Mouse (Mus musculus) forebrain, embryonic 11.5 days (tissue): ENCODE measurements around the gene Gm20517. TPM values are rescaled to one million over a fixed set of nuclear protein-coding genes. Genes with fewer than 3 reads are reported as not detected.

ENCODE experiments used
- ATAC-seq: fragments of 200-750 bp; cut with Nextera tagmentation; replicated peaks from 2 replicates; pipeline ENCODE4 v1.8.0; 2017; ENCODE audit warnings: moderate TSS enrichment; ENCODE audit not compliant: low FRiP score
- DNase-seq: peaks from one replicate; pipeline ENCODE4 v3.0.0-alpha.2; 2017; ENCODE audit warnings: low spot score
- H3K27ac ChIP-seq: fragments of 300-500 bp; sonication (generic); 2 replicates; pipeline ENCODE4 v1.5.1; 2014; ENCODE audit warnings: low read depth, low read length
- H3K27me3 ChIP-seq: fragments of 300-500 bp; sonication (generic); 2 replicates; pipeline ENCODE4 v1.6.1; 2014; ENCODE audit warnings: mild to moderate bottlenecking, low read length, mixed read lengths; ENCODE audit not compliant: control insufficient read depth, insufficient read depth
- H3K36me3 ChIP-seq: fragments of 300-500 bp; sonication (generic); 2 replicates; pipeline ENCODE4 v1.6.1; 2014; ENCODE audit warnings: mild to moderate bottlenecking, low read length, moderate library complexity, mixed read lengths; ENCODE audit not compliant: control insufficient read depth, insufficient read depth
- H3K4me1 ChIP-seq: fragments of 300-500 bp; sonication (generic); replicated peaks from 2 replicates; pipeline ENCODE4 v1.6.1; 2014; ENCODE audit warnings: low read length, mixed read lengths; ENCODE audit not compliant: control insufficient read depth, insufficient read depth
- H3K4me2 ChIP-seq: fragments of 300-500 bp; sonication (generic); 2 replicates; pipeline ENCODE4 v1.6.1; 2014; ENCODE audit warnings: low read depth, mild to moderate bottlenecking, low read length, moderate library complexity, mixed read lengths; ENCODE audit not compliant: severe bottlenecking
- H3K4me3 ChIP-seq: fragments of 300-500 bp; sonication (generic); 2 replicates; pipeline ENCODE4 v1.5.1; 2014; ENCODE audit warnings: low read depth, low read length
- H3K9ac ChIP-seq: fragments of 300-500 bp; sonication (generic); 2 replicates; pipeline ENCODE4 v1.6.1; 2014; ENCODE audit warnings: low read length
- H3K9me3 ChIP-seq: fragments of 300-500 bp; sonication (generic); 2 replicates; pipeline ENCODE4 v1.6.1; 2016; ENCODE audit warnings: low read length, mixed read lengths; ENCODE audit not compliant: control insufficient read depth
- WGBS: fragments of 180-500 bp; shearing (Covaris S2); extraction: QIAGEN DNeasy Blood & Tissue Kit; methylation state at CpG from one replicate; pipeline ENCODE4 v1.1.7; 2014; 5-methylcytosine and 5-hydroxymethylcytosine counted together
- polyA plus RNA-seq: library from polyadenylated mRNA; unstranded; fragments of >200 nt; fragmentation: Nextera tagmentation; extraction: Ambion mirVana; gene quantifications from 2 replicates; pipeline ENCODE4 v1.2.1, GENCODE M21; 2014

Gene Gm20517
- polyA plus RNA-seq, 1 experiment from 2014 or later, result 2.4 TPM

DNA sequence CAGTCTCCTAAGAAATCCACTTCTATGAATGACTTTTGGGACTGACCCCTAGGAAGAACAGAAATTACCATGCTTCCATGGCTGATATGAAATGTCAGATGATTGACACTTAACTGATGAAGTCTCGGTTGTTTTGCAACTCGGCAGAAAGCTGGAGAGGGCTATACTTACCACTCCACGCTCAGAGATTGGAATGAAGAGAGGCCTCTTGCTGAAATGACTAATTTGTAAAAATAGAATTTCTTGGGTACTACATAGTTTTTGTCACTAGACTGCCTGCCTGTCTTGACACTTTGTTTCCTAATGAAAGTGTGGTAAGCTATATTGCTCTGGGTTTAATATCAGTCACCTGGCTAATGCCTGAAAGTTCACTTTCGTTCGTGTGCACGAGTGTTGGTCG is 53.1 kb downstream of the Gm20517 start:
- WGBS, result 84% methylated on average over 7 of the region's 7 CpGs
- H3K27me3 ChIP-seq, result no peaks in the 10 kb centered on the region
- ATAC-seq (no peak), DNase-seq (no peak)
- H3K9me3 ChIP-seq, result no peaks in the 10 kb centered on the region
- no peaks in the 10 kb centered on the region for H3K36me3 ChIP-seq
- H3K4me1 ChIP-seq, result peaks cover 5% of the 10 kb centered on the region
- H3K4me3 ChIP-seq, result no peak overlapping the region
- no peak overlapping the region for H3K27ac ChIP-seq
- H3K9ac ChIP-seq, result no peak overlapping the region
- no peak overlapping the region for H3K4me2 ChIP-seq

DNA sequence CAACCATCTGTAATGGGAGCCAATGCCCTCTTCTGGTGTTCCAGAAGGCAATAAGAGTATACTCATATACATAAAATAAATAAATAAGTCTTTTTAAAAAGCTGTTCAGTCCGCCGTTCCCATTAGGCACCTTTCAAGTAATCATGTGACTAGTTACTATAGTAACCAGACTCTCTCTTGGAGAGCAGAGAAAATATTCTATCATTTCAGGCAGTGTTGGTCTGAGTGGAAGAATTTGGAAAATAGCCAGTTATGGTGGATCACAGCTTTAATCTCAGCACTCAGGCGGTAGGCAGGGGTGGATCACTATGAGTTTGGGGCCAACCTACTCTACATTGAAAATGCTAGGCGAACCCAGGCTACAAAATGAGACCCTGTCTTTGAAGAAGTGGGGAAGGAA is 57.8 kb downstream of the Gm20517 start:
- DNase-seq (no peak), ATAC-seq (no peak)
- no peak overlapping the region for H3K4me2 ChIP-seq
- peaks cover 9% of the 10 kb centered on the region for H3K4me1 ChIP-seq
- no peak overlapping the region for H3K9ac ChIP-seq
- no peaks in the 10 kb centered on the region for H3K36me3 ChIP-seq
- no peak overlapping the region for H3K4me3 ChIP-seq
- no peaks in the 10 kb centered on the region for H3K9me3 ChIP-seq
- 74% methylated on average over 4 of the region's 4 CpGs for WGBS
- no peak overlapping the region for H3K27ac ChIP-seq
- peaks cover 16% of the 10 kb centered on the region for H3K27me3 ChIP-seq

DNA sequence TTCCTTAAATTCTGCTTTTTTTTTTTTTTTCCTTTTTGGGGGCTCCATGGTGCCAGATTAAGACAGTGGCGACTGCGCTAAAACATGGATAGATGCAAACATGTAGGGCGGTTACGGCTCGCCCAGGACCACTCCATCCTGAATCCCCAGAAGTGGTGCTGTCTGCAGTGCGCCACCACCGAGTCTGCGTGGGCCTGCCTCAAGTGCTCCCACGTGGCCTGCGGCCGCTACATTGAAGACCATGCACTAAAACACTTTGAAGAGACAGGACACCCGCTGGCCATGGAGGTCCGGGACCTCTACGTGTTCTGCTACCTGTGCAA is 60.6 kb downstream of the Gm20517 start:
- peaks cover 9% of the 10 kb centered on the region for H3K4me1 ChIP-seq
- peak overlapping the region; percentile 44 for H3K9ac ChIP-seq
- no peaks in the 10 kb centered on the region for H3K36me3 ChIP-seq
- 0 out of 2 replicates have a peak, but pooled peaks have one; percentile 30 for ATAC-seq
- H3K4me2 ChIP-seq, result peak overlapping the region; percentile 63
- 10% methylated on average over 14 of the region's 14 CpGs for WGBS
- H3K4me3 ChIP-seq, result peak overlapping the region; percentile 28
- DNase-seq, result no peak
- peaks cover 16% of the 10 kb centered on the region for H3K27me3 ChIP-seq
- no peaks in the 10 kb centered on the region for H3K9me3 ChIP-seq
- no peak overlapping the region for H3K27ac ChIP-seq

DNA sequence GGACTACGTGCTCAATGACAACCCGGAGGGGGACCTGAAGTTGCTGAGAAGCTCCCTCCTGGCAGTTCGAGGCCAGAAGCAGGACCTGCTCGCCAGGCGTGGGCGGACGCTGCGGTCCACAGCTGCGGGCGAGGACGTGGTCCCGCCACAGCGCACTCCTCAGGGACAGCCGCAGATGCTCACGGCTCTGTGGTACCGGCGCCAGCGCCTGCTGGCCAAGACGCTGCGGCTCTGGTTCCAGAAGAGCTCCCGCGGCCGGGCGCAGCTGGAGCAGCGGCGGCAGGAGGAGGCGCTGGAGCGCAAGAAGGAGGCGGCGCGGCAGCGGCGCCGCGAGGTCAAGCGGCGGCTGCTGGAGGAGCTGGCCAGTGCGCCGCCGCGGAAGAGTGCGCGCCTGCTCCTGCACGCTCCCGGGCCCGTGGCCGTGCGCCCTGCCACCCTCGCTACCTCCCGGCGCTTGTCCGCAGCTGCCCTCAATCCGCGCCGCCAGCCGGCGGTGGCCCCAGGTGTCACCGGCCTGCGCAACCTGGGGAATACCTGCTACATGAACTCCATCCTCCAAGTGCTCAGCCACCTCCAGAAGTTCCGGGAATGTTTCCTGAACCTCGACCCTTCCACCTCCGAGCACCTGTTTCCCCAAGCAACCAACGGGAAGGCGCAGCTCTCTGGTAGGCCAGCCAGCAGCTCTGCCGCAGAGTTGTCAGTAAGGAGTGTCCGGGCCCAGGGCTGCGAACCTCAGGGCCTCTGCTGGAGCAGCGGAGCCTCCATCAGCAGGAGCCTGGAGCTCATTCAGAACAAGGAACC is 61.1 kb downstream of the Gm20517 start:
- 4% methylated on average over 64 of the region's 68 CpGs for WGBS
- ATAC-seq (peak; percentile 56), DNase-seq (peak; percentile 79)
- Histone ChIP-seq H3K9me3 (no peaks in the 10 kb centered on the region), H3K9ac (peak overlapping the region; percentile 44), H3K27me3 (peaks cover 16% of the 10 kb centered on the region), H3K36me3 (no peaks in the 10 kb centered on the region), H3K4me3 (peak overlapping the region; percentile 28), H3K4me1 (peaks cover 9% of the 10 kb centered on the region), H3K27ac (no peak overlapping the region), H3K4me2 (peak overlapping the region; percentile 63)

DNA sequence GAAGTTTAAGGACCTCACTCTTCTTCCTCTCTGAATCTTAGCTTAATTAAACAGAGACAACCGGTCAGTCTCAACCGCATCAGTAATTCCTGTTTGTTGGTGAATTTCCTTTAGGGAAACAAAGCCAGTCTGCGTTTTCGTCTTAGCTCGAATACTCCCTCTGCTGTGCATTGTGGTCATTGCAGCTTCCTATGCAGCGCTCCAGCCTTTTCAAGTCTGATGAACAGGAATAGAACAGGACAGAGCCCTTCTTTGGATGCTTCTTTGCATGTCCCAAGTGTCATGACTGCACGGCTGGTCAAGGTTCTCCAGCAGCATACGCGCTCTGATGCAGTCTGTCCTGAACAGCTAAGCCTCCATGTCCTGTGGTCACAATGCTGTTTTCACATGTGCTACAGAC is 65.2 kb downstream of the Gm20517 start:
- H3K4me2 ChIP-seq, result no peak overlapping the region
- ATAC-seq (0 out of 2 replicates have a peak, but pooled peaks have one; percentile 30), DNase-seq (peak; percentile 81)
- no peak overlapping the region for H3K9ac ChIP-seq
- no peaks in the 10 kb centered on the region for H3K9me3 ChIP-seq
- H3K27me3 ChIP-seq, result peaks cover 11% of the 10 kb centered on the region
- no peak overlapping the region for H3K27ac ChIP-seq
- H3K36me3 ChIP-seq, result peaks cover 10% of the 10 kb centered on the region; the same call in 1 of the 2 replicates
- WGBS, result 22% methylated on average over 9 of the region's 9 CpGs
- H3K4me1 ChIP-seq, result peaks cover 9% of the 10 kb centered on the region
- no peak overlapping the region for H3K4me3 ChIP-seq

DNA sequence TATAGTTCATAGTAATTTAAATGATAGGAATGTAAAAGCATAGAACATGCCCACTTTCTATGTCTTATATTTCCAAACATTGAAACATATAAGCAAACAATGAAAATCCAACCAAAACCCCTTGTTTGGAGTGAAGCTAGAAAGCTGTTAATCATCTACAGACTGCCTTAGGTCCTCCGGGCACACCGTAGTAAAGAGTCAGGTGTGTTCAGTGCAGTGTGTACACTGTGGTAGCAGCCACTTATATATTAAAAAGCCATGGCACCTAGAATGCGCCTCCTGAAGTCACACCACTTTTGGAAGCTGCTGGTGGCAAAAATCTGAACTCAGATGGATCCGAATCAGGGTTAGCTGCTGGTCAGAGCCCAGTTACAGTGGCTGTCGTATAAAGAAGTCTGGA is 66.8 kb downstream of the Gm20517 start:
- H3K9ac ChIP-seq, result no peak overlapping the region
- no peaks in the 10 kb centered on the region for H3K9me3 ChIP-seq
- H3K4me3 ChIP-seq, result no peak overlapping the region
- H3K36me3 ChIP-seq, result peaks cover 10% of the 10 kb centered on the region; the same call in 1 of the 2 replicates
- 91% methylated on average over 5 of the region's 5 CpGs for WGBS
- ATAC-seq (no peak), DNase-seq (no peak)
- H3K4me2 ChIP-seq, result no peak overlapping the region
- no peaks in the 10 kb centered on the region; the same call in 1 of the 2 replicates for H3K27me3 ChIP-seq
- H3K27ac ChIP-seq, result no peak overlapping the region
- H3K4me1 ChIP-seq, result no peaks in the 10 kb centered on the region

DNA sequence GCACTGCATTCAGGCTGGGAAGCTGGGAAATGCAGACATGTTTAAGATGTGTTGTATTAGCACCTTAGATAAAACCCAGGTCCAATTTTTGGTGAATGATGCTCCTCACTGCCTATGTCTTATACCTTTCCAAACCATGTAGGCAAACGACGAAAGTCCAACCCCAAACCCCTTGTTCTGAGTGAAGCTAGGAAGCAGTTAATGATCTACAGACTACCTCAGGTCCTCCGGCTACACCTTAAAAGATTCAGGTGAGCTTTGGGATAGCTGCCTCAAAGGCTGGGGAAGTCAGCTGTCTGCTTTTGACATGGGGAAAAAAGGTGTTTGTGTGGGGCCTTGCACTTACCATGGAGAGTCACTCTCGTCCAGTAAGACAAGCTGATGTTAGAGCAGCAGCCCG is 67.3 kb downstream of the Gm20517 start:
- Histone ChIP-seq H3K27me3 (no peaks in the 10 kb centered on the region), H3K9me3 (no peaks in the 10 kb centered on the region), H3K36me3 (peaks cover 10% of the 10 kb centered on the region; the same call in 1 of the 2 replicates), H3K4me2 (no peak overlapping the region), H3K27ac (no peak overlapping the region), H3K9ac (no peak overlapping the region), H3K4me3 (no peak overlapping the region), H3K4me1 (no peaks in the 10 kb centered on the region)
- 87% methylated on average over 5 of the region's 5 CpGs for WGBS
- DNase-seq (no peak), ATAC-seq (no peak)

DNA sequence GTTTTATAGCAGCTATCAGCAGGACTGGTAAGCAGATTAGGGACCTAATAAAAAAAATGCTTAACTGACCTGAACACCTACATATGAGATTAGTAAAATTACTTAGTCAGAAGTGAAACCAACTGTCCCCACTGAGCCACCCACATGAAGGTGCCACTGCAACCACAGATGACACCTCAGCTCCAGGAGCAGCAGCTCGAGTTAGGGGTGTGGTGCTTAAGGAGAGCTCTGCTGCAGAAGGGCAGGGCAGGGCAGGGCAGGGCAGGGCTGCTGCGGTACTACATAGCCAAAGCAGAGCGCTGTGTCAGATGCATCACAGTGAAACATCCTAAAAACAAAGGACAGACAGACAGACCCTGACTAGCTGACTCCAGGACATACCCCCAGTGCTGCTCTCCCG is 71.4 kb downstream of the Gm20517 start:
- no peak overlapping the region for H3K27ac ChIP-seq
- no peak overlapping the region for H3K4me2 ChIP-seq
- peaks cover 8% of the 10 kb centered on the region; the same call in 1 of the 2 replicates for H3K4me1 ChIP-seq
- no peaks in the 10 kb centered on the region for H3K27me3 ChIP-seq
- no peak overlapping the region for H3K4me3 ChIP-seq
- ATAC-seq (no peak), DNase-seq (no peak)
- H3K9ac ChIP-seq, result no peak overlapping the region
- 88% methylated on average over 4 of the region's 4 CpGs for WGBS
- no peaks in the 10 kb centered on the region for H3K9me3 ChIP-seq
- H3K36me3 ChIP-seq, result peaks cover 10% of the 10 kb centered on the region; the same call in 1 of the 2 replicates
